In genomic region chr6:136171343-136171742, GRCm38 (mm10) we compare ENCODE assay signal across 13 mouse cellular contexts. TPM values are rescaled to one million over a fixed set of nuclear protein-coding genes. Genes with fewer than 3 reads are reported as not detected.
A peak's percentile ranks its signal among the peaks of the same experiment; 100 is the strongest.
DNase-seq lines count a peak whose midpoint lies in the region; ATAC-seq and TF ChIP-seq lines count a peak whose summit lies in the region.
"Had no signal": no experiment of that assay in that cellular context is flagged by ENCODE, and none has a peak within 500 bp of the region (broad histone marks: within the 10 kb centered on the region; RNA-seq: fewer than 3 reads in every experiment).

No protein-coding gene starts in this region.

- no peak for ATAC-seq in lung, embryonic 15.5 days (ENCODE audit: borderline replicate concordance, extremely low read depth, low FRiP score, low TSS enrichment)
- no peak for ATAC-seq in limb, embryonic 13.5 days (ENCODE audit: low FRiP score, low read depth)

- peaks cover 19% of the 10 kb centered on the region for H3K4me1 ChIP-seq in lung, embryonic 15.5 days
- H3K4me1 ChIP-seq in limb, embryonic 13.5 days: peaks cover 12% of the 10 kb centered on the region
- H3K4me1 ChIP-seq in olfactory bulb, adult 2 months (ENCODE audit: control insufficient read depth, insufficient read depth, low read length): peaks cover 7% of the 10 kb centered on the region
- H3K4me1 ChIP-seq: megakaryocyte, embryonic 14.5 days had no signal

- no peak overlapping the region for H3K4me3 ChIP-seq in lung, embryonic 15.5 days
- H3K4me3 ChIP-seq in limb, embryonic 13.5 days: peak overlapping the region; percentile 53
- peak overlapping the region; percentile 62 for H3K4me3 ChIP-seq in olfactory bulb, adult 2 months (ENCODE audit: insufficient read depth, low read depth, low read length)
- H3K4me3 ChIP-seq: megakaryocyte, embryonic 14.5 days had no signal

- no peak overlapping the region for H3K27ac ChIP-seq in lung, embryonic 15.5 days
- H3K27ac ChIP-seq in limb, embryonic 13.5 days: no peak overlapping the region
- H3K27ac ChIP-seq in olfactory bulb, adult 2 months (ENCODE audit: insufficient read depth, low read depth, low read length): peak overlapping the region; percentile 97
- H3K27ac ChIP-seq: heart, embryonic 10.5 days had no signal

- peaks cover 41% of the 10 kb centered on the region for H3K27me3 ChIP-seq in lung, embryonic 15.5 days
- peaks cover 67% of the 10 kb centered on the region for H3K27me3 ChIP-seq in limb, embryonic 13.5 days

- WGBS in lung, embryonic 15.5 days: 35% methylated on average over 7 of the region's 7 CpGs
- WGBS in limb, embryonic 13.5 days: 21% methylated on average over 7 of the region's 7 CpGs
- WGBS in olfactory bulb, adult 2 months: 11% methylated on average over 7 of the region's 7 CpGs

- peak overlapping the region; percentile 91; the same call in 1 of the 2 replicates for H3K4me2 ChIP-seq in lung, embryonic 15.5 days
- H3K4me2 ChIP-seq in limb, embryonic 13.5 days (replicated peaks): peak overlapping the region; percentile 97

- no peak for TF ChIP-seq CTCF in olfactory bulb, adult 2 months (IDR thresholded peaks at IDR 0.05; ENCODE audit: insufficient read depth, low read depth, low read length)

- no peak overlapping the region for H3K9ac ChIP-seq in lung, embryonic 15.5 days
- no peak overlapping the region for H3K9ac ChIP-seq in limb, embryonic 13.5 days

- H3K36me3 ChIP-seq in lung, embryonic 15.5 days: no peaks in the 10 kb centered on the region
- H3K36me3 ChIP-seq in limb, embryonic 13.5 days: no peaks in the 10 kb centered on the region
- H3K36me3 ChIP-seq: G1E; heart, embryonic 10.5 days had no signal

- TF ChIP-seq POLR2A in olfactory bulb, adult 2 months (IDR thresholded peaks at IDR 0.05; ENCODE audit: insufficient read depth, low read depth, low read length): no peak

- no peaks in the 10 kb centered on the region for H3K9me3 ChIP-seq in lung, embryonic 15.5 days
- no peaks in the 10 kb centered on the region for H3K9me3 ChIP-seq in limb, embryonic 13.5 days
- H3K9me3 ChIP-seq: heart, embryonic 10.5 days; megakaryocyte, embryonic 14.5 days had no signal

- DNase-seq in embryo, embryonic 10.5 days (ENCODE audit: low spot score): peak; percentile 11
- DNase-seq in embryo, embryonic 11 days: no peak
- DNase-seq in lung, postnatal 4 days: no peak
- DNase-seq in cerebellum, postnatal 25 days: no peak
- DNase-seq in testis, postnatal 14 days (ENCODE audit: low spot score): no peak
- DNase-seq: adrenal gland, postnatal 10 days; kidney, postnatal 10 days had no signal

RNA-seq across cellular contexts. Expression of gene Grin2b, which starts 2.0 kb away (rescaled TPM):
- polyA plus RNA-seq in lung, embryonic 15.5 days (2015; fragmentation: Nextera tagmentation; extraction: Ambion mirVana): 2.8 and 3.4 TPM in 2 replicates
- 4.1 and 4.3 TPM in 2 replicates for polyA plus RNA-seq in limb, embryonic 13.5 days (2015; fragmentation: Nextera tagmentation; extraction: Ambion mirVana)
- 76.8 and 120 TPM in 2 replicates for polyA plus RNA-seq in olfactory bulb, adult 2 months (2012; ENCODE audit: insufficient read depth, insufficient read length, low replicate concordance, missing spikeins)
- polyA plus RNA-seq: G1E had no signal

Comparison
In these comparisons a context has a peak if more than half of its experiments do, and no peak if none do; other contexts are left out.
1. RNA of gene Grin2b, which starts 2.0 kb away (polyA plus RNA-seq): 76.8 to 120 TPM in olfactory bulb, adult 2 months; 4.1 to 4.3 TPM in limb, embryonic 13.5 days and 2.8 to 3.4 TPM in lung, embryonic 15.5 days; every median in the first group is over 10 times any median in the second.